Mouse (Mus musculus) monocyte, adult 2 months (primary cell): ENCODE results near the gene Nptx2.

Experiments
- DNase-seq, 2 experiments: peaks; one replicate each; pipeline ENCODE4 v3.0.0; 2022; ENCODE audit warnings: low spot score in 2 of 2, low read depth in 1 of 2

Gene Nptx2

DNA sequence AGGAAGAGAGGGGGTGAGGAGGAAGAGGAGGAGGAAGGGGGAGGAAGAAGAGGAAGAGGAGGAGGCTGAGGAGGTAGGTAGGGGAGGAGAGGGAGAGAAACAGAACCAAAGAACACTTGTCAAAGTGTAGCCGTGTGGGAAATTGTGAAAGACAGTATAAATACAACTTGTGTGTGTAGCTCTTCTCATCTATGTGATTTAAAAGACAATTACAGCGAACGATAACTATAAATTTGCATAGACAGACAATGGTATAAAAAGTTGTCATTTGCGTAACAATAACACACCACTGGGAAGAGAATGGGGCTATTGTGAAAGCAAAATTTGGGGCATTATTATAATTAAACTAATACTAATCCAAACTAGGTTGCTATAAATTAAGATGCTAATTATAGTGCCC is 20.0 kb downstream of the Nptx2 start:
- DNase-seq, result no peak

DNA sequence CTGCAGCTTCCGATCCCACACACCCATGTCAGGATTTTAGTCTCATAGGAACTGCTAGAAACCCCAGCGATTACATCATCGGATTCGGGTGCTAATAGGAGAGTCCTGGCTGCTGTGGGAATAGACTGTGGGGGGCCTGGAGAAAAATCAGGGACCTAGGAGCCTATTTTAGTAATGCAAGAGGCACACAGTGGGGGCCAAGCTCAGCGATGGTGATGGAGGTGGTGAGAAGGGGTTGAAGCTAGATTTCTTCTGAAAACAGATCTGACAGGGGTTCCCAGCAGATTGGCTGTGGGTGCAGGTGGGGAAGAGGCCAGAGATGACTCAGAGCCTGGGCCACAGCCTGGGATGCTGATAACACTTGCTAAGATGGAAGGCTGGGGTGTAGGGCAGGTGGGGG is 39.4 kb downstream of the Nptx2 start:
- no peak for DNase-seq

DNA sequence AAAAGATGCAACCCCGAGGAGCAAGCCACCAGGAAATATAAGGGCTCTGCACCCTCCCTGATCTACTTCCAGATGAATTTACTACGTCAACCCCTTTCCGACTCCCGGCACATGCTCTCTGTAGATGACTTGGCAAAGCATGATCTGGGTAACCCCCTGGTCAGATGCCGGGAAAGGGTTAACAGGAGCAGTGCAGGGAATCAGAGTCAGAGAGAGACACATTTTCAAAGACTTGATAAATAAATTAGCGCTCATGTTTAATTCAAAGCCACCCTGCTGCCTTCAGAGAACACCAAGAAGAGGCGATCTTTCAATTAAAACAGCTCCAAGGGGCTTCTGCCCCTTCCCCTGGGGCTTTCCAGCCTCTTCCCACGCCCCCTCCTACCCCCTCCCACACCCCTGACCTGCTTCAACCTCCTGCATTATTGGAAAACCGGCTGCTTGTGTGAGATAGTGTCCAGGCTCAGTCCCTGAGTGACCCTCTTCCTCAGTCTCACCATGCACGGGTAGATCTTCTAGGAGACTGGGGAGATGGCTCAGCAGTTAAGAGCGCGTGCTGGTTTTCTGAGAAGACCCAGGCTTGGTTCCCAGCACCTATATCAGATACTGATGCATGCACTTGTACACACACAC is 45.7 kb downstream of the Nptx2 start:
- no peak for DNase-seq

DNA sequence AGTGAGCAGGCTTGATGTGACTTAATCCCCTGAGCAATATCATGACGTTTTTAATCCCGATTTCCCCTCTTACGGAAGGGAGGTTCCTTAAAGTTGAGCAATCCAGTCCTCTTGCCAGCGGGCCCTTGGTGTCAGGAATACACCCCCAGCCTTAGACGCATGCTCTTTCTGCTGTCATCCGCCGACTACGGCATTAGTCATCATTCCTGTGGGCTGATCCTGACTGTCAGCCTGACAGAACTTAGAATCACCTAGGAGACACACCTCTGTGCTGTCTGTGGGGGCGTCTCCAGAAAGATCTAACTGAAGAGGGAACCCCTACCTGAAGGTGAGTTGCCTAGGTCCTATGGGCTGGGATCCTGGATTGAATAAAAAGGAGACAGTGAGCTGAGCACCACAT is 49.1 kb downstream of the Nptx2 start:
- DNase-seq, result no peak
